Mouse (Mus musculus): ENCODE measurements at regions not wholly inside any gene's neighbourhood (a gene's known extent, or its start where the extent isn't known, plus 50 kb on each side); places are given as distances from the start of the nearest gene placed in this dataset.

DNA sequence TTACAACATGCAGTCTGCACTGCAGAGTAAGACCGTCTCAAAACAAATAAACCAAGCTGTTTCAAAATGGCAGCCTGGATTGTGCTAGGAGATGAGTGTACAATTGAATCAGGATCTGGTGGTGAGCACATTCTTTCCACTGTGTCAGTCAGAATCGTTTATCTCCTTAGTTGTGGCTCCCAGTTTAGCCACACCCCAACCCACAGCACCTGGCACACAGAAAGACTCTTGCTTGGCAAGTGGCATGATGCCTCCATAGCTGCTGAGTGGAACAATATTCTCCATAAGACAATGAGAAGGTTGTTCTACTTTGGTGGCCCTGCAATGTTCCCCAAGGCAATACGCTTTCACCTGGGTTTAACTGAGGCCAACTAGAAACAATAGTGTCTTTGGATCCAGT is 616.6 kb downstream of the Insc start:
- ATAC-seq (replicated peaks; ENCODE audit: low FRiP score, low TSS enrichment, poor library complexity, severe bottlenecking) = no peak

DNA sequence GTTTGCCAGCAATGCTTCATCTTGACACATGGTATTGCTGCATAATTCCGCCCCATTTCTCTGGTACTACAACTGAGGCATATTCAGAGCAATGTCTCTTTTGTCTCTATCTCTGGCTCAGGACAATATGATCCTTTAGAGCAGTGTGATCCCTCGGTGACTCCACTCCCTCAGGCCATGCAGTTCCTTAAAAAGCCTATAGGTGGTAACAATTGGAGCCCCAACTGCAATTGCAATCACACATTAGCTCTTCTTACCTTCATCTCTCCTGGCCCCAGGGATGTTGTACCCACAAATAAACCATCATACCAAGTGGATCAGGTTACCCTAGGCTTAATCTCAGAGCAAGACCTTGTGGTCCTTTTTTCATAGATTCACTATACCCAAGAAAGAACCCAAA is 618.6 kb downstream of the Insc start:
- no peak for ATAC-seq (replicated peaks; ENCODE audit: low FRiP score, low TSS enrichment, poor library complexity, severe bottlenecking)

DNA sequence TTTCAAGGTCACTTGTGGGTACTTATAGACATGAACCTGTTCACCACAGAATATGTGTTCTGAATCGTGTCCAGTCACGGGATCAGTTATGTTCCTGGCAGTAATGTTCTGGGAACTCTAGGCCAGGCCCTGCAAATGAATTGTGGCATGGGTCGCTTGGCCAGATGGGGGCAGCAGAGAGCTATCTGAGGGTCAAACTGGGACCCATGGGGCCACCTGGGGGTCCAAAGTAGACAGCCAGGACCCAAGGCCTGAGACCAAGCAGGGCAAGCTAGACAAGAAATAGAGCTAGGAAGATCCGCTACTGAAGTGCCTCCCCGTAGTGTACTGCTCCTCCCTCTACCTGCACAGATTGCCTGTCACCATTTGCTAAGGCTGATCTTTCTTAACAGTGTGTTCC is 623.4 kb downstream of the Insc start:
- peak; percentile 69 for ATAC-seq (replicated peaks; ENCODE audit: low FRiP score, low TSS enrichment, poor library complexity, severe bottlenecking)

DNA sequence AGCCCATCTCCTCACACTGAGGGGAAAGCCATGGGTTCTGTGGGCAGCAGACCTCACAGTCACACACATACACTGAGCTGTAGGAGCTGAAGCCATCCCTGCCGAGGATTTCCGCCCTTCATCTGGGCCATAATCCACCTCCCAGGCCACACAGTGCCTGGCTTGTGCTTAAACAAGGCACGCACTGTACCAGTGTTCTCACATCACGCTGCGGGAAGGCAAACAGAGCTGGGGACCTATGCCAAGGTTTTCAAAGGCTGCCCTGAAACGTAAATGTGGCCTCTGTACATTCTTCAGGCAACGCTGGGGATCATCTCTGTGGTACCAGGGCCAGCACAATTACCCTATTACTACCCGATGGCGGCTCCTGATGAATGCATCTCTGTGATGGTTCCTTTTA is 627.6 kb downstream of the Insc start:
- ATAC-seq (replicated peaks; ENCODE audit: low FRiP score, low TSS enrichment, poor library complexity, severe bottlenecking) = no peak

DNA sequence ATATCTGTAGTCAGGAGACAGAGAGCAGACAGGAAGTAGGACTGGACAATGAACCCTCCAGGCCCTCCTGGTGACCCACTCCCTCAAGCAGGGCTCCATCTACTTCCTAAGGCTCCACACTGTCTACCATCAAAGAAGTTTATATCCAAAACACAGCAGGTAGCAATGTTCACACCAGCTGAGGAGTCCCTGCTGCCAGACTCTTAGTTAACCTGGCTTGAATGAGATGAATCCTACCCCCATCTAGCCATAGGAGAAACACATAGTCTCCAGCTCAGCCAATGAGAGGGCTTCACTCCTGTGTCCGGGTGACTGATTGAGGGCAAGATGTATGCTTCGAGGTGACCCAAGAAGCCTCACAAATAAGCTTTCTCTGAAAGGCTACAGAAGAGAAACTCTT is 629.4 kb downstream of the Insc start:
- ATAC-seq (replicated peaks; ENCODE audit: low FRiP score, low TSS enrichment, poor library complexity, severe bottlenecking) = no peak

DNA sequence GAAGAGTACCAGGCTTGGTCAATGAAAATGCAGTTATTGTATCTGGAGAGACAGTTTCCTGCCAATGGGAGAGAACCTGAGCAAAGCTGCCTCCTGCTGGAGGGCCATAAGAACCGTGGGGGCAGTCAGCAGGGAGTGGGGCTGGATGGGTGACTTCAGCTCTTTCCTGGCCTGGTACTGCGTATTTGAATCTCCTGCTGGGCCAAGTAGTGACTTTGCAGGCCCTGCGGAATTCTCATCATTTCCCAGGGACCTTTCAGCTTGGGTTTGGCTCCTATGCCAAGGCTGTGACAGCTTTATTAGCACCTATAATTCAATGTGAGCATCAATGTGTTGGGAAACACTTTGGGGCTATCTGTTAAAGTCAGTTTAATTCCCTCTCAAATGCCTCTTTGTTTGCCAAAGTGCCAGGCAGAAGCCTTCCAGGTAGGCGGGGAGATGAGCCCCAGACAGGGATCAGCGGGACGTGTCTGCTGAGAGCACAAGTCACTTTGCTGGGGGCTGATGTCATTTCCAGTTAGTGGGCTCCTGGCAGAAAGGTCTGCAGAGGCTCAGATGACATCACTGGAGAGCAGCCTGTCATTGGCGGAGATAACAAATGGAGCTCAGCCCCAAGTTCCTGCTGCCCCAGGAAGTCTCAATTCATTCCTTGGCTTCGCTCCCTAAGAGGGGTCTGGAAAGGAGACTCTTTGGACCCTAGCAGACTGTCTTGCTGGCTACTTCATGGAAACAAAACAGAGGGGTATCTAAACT is 630.5 kb downstream of the Insc start:
- no peak for ATAC-seq (replicated peaks; ENCODE audit: low FRiP score, low TSS enrichment, poor library complexity, severe bottlenecking)

DNA sequence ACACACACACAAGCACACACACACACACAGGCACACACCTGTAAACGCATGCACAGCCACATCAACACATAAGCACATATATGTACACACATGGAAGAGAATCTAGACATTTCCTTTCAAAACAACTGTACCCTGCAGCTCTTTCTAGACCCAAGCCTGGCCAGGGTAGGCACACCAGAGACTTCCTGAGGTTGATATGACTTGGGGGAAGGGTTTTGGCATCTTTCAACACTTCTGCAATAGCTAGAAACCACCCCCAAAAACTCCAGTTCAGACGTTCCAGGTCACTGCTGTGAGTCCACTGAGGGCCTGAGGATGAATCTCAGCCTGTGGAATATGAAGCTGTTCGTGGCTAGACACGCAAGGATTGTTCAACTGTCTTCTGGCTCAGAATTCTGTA is 632.6 kb downstream of the Insc start:
- ATAC-seq (replicated peaks; ENCODE audit: low FRiP score, low TSS enrichment, poor library complexity, severe bottlenecking) = no peak

DNA sequence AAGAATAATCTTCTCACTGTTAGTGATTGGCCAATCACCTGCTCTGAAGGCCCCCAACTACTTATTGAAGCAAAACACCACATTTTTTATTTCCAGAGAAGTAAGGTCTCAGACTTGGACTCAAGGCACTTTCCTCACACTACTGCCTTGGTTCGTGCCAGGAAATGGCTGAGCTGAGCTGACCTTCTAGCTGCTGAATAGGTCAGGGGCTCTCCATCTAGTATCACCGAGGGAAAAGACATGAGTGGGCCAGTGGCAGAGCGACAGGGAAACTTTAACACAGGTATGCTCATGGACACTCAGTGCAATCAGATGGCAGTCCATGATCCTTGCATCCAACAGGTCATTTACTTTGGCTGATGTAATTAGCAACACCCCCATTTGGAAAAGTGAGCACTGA is 635.3 kb downstream of the Insc start:
- ATAC-seq (replicated peaks; ENCODE audit: low FRiP score, low TSS enrichment, poor library complexity, severe bottlenecking) = no peak

DNA sequence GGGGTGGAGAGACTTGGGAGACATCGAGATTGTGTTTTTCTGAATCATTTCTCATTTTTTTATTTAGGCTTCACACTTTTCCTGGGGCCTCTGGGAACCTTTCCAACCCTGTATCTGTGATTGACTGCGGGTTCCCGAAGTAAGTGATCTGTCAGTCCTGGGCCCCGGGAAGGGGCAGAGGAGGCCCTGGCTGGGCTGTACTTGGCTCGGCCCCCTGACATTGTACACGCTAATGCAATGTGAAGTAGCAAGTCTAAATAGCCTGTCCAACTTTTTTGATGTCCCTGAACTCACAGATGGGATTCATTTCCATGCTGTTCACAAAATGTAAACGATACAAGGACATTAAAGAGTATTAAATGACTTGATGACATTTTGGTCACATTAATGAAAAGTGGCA is 636.1 kb downstream of the Insc start:
- no peak for ATAC-seq (replicated peaks; ENCODE audit: low FRiP score, low TSS enrichment, poor library complexity, severe bottlenecking)

DNA sequence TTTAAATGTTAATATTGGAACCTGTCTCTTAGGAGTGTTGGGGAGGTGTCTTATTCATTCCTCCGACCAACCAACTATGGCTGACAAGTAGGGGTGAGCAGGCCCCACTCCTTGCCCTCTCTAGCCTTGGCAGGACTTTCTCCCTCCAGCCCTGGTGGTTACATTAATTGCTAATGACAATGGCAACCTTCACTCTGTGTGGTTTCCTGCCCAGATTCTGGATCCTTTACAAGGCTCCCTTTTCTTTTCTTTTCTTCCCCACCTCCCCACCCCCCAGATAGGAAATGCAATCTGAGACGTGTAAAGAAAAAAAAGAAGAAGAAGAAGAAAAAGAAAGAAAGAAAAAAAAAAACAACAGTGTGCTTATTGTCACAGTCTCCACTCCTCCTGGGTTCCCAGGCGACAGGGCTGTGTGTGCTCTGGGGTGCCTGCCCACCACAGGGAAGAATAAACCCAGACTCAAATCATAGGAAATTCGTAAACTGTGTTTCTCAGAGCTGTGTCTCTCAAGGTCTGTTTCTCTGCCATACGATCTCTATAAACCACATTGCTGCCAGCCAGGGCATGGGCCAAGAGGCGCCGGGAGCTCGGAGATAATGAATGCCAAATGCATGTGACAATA is 637.6 kb downstream of the Insc start:
- no peak for ATAC-seq (replicated peaks; ENCODE audit: low FRiP score, low TSS enrichment, poor library complexity, severe bottlenecking)

DNA sequence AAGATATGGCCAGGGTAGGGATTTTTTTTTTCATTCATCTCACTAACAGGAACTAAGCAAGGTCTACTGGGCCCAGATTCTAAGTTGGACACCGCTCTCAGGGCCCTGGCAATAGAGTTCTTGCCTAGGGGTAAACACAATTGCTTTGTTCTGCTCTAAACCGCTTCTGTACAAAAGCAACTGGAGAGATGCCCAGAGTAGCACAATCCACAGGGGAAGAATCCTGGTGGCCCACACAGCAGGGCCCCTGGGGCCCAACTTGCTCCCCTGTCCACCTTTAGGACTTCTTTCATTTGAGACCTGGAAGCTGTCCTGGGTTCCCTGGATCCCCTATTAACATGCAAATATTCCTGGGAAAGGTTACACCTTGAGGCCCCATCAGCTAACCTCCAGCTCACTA is 639.4 kb downstream of the Insc start:
- no peak for ATAC-seq (replicated peaks; ENCODE audit: low FRiP score, low TSS enrichment, poor library complexity, severe bottlenecking)

DNA sequence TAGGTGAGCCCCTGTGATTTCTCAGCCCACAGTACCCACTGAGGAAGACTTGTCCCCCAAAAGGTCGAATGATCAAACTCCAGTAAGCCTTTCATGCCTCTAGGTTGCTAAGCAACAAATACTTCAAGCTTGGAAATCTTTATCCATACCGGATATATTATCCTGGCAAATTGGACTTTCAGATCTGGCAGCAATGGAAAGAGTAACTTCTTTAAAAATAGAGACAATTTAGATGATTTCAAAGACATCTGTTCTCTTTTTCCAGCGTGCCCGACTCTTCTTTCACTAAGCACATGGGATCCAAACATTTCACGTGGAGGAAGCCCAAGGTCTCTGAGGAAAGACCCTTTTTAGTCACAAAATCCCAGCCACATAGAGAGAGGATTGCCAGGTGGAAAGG is 645.4 kb downstream of the Insc start:
- no peak for ATAC-seq (replicated peaks; ENCODE audit: low FRiP score, low TSS enrichment, poor library complexity, severe bottlenecking)

DNA sequence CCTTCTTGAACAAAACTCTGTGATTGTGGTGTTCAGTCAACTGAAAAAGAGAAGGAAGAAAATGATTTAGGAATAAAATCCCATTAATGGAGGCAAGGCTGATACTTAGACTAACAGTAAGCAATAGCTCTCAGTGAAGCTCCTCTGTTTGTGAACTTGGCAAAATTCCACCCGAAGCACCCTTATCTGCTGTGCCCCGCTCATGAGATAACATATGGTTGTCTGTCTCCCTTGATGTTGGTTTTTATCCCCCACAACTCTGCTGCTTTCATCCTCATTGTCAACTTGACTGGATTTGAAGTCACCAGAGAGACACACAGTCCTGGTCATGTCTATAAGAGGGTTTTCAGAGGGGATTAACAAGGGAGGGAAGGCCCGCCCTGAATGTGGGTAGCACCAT is 646.1 kb downstream of the Sox6 start:
- peak; percentile 79 for ATAC-seq (replicated peaks; ENCODE audit: low FRiP score, low TSS enrichment, poor library complexity, severe bottlenecking)

DNA sequence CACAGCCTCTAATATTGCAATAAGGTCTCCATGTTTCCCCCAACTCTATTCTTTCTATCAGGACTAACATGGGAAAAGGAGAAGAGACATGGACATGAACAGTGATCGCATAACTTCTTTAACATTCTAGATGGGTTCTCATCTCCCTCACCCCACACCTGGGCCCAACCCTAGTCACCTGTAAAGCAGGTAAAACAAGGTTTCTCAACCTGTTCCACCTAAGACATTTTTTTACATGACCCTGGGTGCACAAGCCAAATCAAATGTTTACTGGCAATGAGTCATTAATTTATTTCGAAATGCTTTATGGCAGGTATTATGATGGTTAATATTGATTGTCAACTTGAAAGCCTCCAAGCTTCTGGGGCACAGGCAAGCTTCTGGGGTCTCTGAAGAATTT is 640.4 kb downstream of the Sox6 start:
- no peak for ATAC-seq (replicated peaks; ENCODE audit: low FRiP score, low TSS enrichment, poor library complexity, severe bottlenecking)

DNA sequence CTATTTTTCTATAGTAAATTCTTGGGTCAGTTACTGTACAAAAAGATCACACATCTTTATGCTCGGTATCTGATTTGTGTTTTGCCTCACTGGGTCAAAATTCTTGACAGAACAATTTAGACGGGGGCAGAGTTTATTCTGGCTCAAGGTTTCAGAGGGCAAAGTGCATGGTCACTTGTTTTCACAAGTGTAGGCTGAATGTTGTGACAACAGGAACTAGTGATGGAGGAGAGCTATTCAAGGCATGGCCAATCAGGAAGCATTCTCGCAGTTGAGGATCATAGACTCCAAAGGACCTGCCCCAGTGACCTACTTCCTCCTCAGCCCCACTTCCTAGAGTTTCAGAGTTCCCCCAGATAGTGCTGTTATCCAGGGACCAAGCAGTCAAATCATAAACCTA is 639.1 kb downstream of the Sox6 start:
- ATAC-seq (replicated peaks; ENCODE audit: low FRiP score, low TSS enrichment, poor library complexity, severe bottlenecking) = no peak

DNA sequence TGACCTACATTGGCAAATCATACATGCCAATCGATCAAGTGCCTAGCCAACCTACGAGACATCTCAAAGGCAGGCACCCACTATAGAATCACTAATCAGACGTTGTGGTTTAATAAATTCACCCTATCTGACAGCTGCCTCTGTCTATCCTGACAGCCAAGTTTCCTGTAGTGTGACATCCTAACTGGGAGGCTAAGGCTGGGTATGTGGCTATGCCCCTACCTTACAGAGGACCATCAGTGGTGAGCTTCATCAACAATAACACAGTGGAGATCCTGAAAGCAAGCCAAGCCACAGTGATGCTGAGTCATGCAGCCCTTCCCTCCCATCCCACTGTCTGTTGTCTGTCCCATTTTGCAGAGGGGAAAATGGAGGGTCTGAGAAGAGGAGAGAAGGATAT is 630.7 kb downstream of the Sox6 start:
- peak; percentile 86 for ATAC-seq (replicated peaks; ENCODE audit: low FRiP score, low TSS enrichment, poor library complexity, severe bottlenecking)

DNA sequence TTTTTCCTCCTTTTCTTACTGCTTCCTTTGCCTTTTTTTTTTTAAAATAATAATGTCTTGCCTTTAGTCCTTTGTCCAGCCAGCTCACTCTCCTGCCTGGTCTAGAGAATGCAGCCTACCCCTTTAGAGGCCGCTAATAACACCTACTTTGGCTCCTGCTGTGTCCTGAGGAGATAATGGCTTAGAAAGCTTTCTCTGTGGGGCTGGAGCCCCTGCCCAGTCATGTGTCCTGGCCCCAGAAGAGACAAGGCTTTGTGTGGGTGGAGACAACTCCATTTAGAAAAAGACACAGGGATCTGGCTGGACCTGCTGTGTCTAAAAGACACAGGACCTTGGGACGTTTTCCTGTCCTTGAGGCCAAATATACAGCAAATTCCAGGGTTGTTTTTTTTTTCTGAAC is 629.7 kb downstream of the Sox6 start:
- ATAC-seq (replicated peaks; ENCODE audit: low FRiP score, low TSS enrichment, poor library complexity, severe bottlenecking) = no peak

DNA sequence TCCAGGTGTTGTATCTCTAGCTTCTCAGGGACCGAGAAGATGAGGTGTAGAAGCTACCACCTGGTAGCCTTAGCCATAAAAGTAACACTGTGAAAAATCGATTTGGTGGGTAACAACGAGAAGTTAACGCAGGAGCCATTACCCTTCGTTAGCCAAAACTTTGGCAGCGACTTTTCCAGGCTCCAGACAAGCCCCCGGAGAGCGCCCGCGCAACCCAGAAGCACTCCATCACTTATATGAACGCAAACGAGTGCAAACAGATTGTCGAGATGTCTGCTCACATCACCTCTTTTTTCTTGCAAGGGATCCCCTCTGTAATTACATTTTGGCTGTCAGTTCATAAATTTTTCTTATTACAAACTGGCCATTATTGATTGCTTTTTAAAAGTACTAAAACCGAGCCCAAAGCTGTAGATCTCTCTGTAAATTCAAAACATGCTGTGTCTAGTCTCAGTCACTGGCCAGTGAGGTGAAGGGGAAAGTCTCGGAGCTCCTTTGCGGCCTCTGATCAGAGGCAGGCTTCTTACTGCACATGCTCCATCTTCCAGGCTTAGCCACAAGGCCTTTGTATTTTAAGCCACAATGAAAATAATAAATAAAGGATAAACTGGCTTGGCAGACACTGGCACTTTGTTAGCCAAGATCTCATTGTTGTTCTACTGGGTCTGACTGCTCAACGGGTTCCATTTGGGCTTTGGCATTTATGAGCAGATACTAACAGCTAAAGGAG is 627.9 kb downstream of the Sox6 start:
- ATAC-seq (replicated peaks; ENCODE audit: low FRiP score, low TSS enrichment, poor library complexity, severe bottlenecking) = no peak

DNA sequence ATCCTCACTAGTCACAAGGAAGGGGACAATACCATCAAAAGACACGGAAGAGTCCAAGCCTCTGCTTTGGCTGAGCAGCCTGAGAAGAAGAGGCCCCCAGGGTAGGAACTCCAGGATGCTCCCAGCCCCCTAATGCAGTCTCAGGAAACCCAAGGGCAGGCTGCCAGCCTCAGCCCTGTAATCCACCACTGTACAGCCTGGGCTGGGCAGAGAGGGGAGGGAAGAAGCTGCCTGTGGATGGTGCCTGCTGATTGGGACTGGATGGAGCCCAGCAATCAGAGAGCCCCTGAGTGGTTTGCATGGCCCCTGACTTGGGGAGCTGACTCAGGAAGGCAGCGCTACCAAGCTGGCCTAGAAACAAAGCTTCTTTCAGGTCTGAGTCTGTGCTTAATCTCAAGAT is 627.1 kb downstream of the Sox6 start:
- ATAC-seq (replicated peaks; ENCODE audit: low FRiP score, low TSS enrichment, poor library complexity, severe bottlenecking) = no peak

DNA sequence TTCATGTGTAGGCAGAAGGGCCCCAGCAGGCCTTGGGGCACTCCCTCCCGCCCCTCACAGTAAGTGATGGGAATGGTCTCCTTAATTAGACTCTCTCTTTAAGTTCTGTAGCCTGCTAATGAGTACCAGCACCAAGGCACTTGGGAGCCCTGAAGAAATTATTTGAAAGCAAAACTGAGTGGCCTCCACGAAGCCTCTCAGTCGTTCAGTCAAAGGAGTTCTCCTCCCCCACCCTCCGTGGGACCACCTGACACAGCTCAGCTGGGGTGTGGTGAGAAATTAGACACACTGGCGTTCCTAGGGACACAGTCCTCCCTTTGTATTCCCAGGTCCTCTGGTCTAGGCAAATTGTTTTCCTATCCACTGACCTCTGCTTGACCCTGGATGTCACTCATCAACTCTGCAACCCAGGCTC is 623.4 kb downstream of the Sox6 start:
- ATAC-seq (replicated peaks; ENCODE audit: low FRiP score, low TSS enrichment, poor library complexity, severe bottlenecking) = no peak

All from megakaryocyte-erythroid progenitor cell, adult 5-6 weeks (primary cell).